ENCODE assay signal across 10 mouse cellular contexts in genomic region chr2:164441731-164442130, GRCm38 (mm10). TPM values are rescaled to one million over a fixed set of nuclear protein-coding genes. Genes with fewer than 3 reads are reported as not detected.
DNase-seq lines count a peak whose midpoint lies in the region; ATAC-seq and TF ChIP-seq lines count a peak whose summit lies in the region.
"Had no signal": no experiment of that assay in that cellular context is flagged by ENCODE, and none has a peak within 500 bp of the region (broad histone marks: within the 10 kb centered on the region; RNA-seq: fewer than 3 reads in every experiment).

No protein-coding gene starts in this region.

- 30% methylated on average over 7 of the region's 7 CpGs for WGBS in intestine, embryonic 14.5 days
- 32% methylated on average over 7 of the region's 7 CpGs for WGBS in midbrain, embryonic 16.5 days

- no peak for TF ChIP-seq POLR2A in cortical plate, adult 2 months (IDR thresholded peaks at IDR 0.05; ENCODE audit: extremely low read depth, insufficient read depth, low read length)

- no peaks in the 10 kb centered on the region for H3K9me3 ChIP-seq in intestine, embryonic 14.5 days (ENCODE audit: control insufficient read depth, low read length)
- no peaks in the 10 kb centered on the region for H3K9me3 ChIP-seq in midbrain, embryonic 16.5 days (replicated peaks; ENCODE audit: control insufficient read depth, low read length, poor library complexity, severe bottlenecking)

- peak overlapping the region; percentile 10; the same call in 1 of the 2 replicates for H3K9ac ChIP-seq in intestine, embryonic 14.5 days (ENCODE audit: low read length)
- no peak overlapping the region for H3K9ac ChIP-seq in midbrain, embryonic 16.5 days (ENCODE audit: low read depth, low read length)

- no peak for TF ChIP-seq CTCF in cortical plate, adult 2 months (IDR thresholded peaks at IDR 0.05; ENCODE audit: extremely low read depth, insufficient read depth, low read length)

- peak overlapping the region; percentile 79 for H3K4me2 ChIP-seq in intestine, embryonic 14.5 days (ENCODE audit: low read length)
- H3K4me2 ChIP-seq in midbrain, embryonic 16.5 days (ENCODE audit: low read length), result peak overlapping the region; percentile 89

- no peaks in the 10 kb centered on the region for H3K4me1 ChIP-seq in cortical plate, adult 2 months (ENCODE audit: control insufficient read depth, insufficient read depth, low read length)
- peaks cover 9% of the 10 kb centered on the region for H3K4me1 ChIP-seq in intestine, embryonic 14.5 days (replicated peaks; ENCODE audit: control insufficient read depth, insufficient read depth, low read length)
- H3K4me1 ChIP-seq in midbrain, embryonic 16.5 days (ENCODE audit: control insufficient read depth, insufficient read depth, low read length), result peaks cover 17% of the 10 kb centered on the region

- no peak for ATAC-seq in intestine, embryonic 14.5 days (replicated peaks; ENCODE audit: low FRiP score, low TSS enrichment, low read depth)
- ATAC-seq in midbrain, embryonic 16.5 days, result no peak

- H3K36me3 ChIP-seq in intestine, embryonic 14.5 days (ENCODE audit: control insufficient read depth, insufficient read depth, low read length), result no peaks in the 10 kb centered on the region
- H3K36me3 ChIP-seq in midbrain, embryonic 16.5 days (ENCODE audit: control insufficient read depth, insufficient read depth, low read length), result no peaks in the 10 kb centered on the region

- H3K27ac ChIP-seq in cortical plate, adult 2 months (ENCODE audit: insufficient read depth, low read length), result no peak overlapping the region
- H3K27ac ChIP-seq in intestine, embryonic 14.5 days (ENCODE audit: low read depth), result no peak overlapping the region
- H3K27ac ChIP-seq in midbrain, embryonic 16.5 days (ENCODE audit: low read length), result no peak overlapping the region

- H3K4me3 ChIP-seq in cortical plate, adult 2 months (ENCODE audit: insufficient read depth, low read length), result peak overlapping the region; percentile 30
- peak overlapping the region; percentile 70 for H3K4me3 ChIP-seq in intestine, embryonic 14.5 days (ENCODE audit: low read depth, low read length)
- H3K4me3 ChIP-seq in midbrain, embryonic 16.5 days (ENCODE audit: low read depth, low read length), result no peak overlapping the region

- no peaks in the 10 kb centered on the region for H3K27me3 ChIP-seq in intestine, embryonic 14.5 days (replicated peaks; ENCODE audit: control insufficient read depth, insufficient read depth, low read length)
- H3K27me3 ChIP-seq in midbrain, embryonic 16.5 days (ENCODE audit: control insufficient read depth, insufficient read depth, low read depth, low read length), result peaks cover 8% of the 10 kb centered on the region

- peak; percentile 46 for DNase-seq in kidney, adult 9 months
- DNase-seq in kidney, adult 8-10 months, result no peak
- DNase-seq in intestine, embryonic 14.5 days (ENCODE audit: low spot score), result no peak
- no peak for DNase-seq in spleen, adult 12 weeks (ENCODE audit: low spot score)
- DNase-seq in adrenal gland, postnatal 4 days (ENCODE audit: low spot score in 2 of 2), result no peak
- DNase-seq in testis, postnatal 10 days (ENCODE audit: low spot score), result no peak
- DNase-seq: gastrocnemius, postnatal 25 days; right cerebral cortex, adult 18-20 months had no signal

RNA-seq across cellular contexts. Expression of gene Sdc4, which starts 2.0 kb away (rescaled TPM):
- 47.1 and 50.7 TPM in 2 replicates for polyA plus RNA-seq in cortical plate, adult 2 months (2012; rRNA removed)
- polyA plus RNA-seq in intestine, embryonic 14.5 days (2014; fragmentation: Nextera tagmentation; extraction: Ambion mirVana), result 104 and 110 TPM in 2 replicates
- 6.3 and 8.7 TPM in 2 replicates for polyA plus RNA-seq in midbrain, embryonic 16.5 days (2015; fragmentation: Nextera tagmentation; extraction: Ambion mirVana)
- 10 to 100 TPM; 75.2 to 93.9 TPM for total RNA-seq in adrenal gland, postnatal 4 days (2021)

RNA-seq across cellular contexts. Expression of gene Sys1, which starts 15.0 kb away (rescaled TPM):
- polyA plus RNA-seq in cortical plate, adult 2 months (2012; rRNA removed), result 58.1 and 64.5 TPM in 2 replicates
- 65.2 and 67.2 TPM in 2 replicates for polyA plus RNA-seq in intestine, embryonic 14.5 days (2014; fragmentation: Nextera tagmentation; extraction: Ambion mirVana)
- polyA plus RNA-seq in midbrain, embryonic 16.5 days (2015; fragmentation: Nextera tagmentation; extraction: Ambion mirVana), result 86.7 and 90.0 TPM in 2 replicates
- 10 to 100 TPM; 34.7 to 35.0 TPM for total RNA-seq in adrenal gland, postnatal 4 days (2021)

RNA-seq across cellular contexts. Expression of gene Gm20458, which starts 19.0 kb away (rescaled TPM):
- polyA plus RNA-seq in cortical plate, adult 2 months (2012; rRNA removed), result 7.4 and 9.5 TPM in 2 replicates
- polyA plus RNA-seq in intestine, embryonic 14.5 days (2014; fragmentation: Nextera tagmentation; extraction: Ambion mirVana), result 11.6 and 17.4 TPM in 2 replicates
- polyA plus RNA-seq in midbrain, embryonic 16.5 days (2015; fragmentation: Nextera tagmentation; extraction: Ambion mirVana), result 7.5 and 8.2 TPM in 2 replicates
- 1 to 10 TPM in 1 of 2 experiments, under 1 TPM in 1; 0.48 to 3.0 TPM for total RNA-seq in adrenal gland, postnatal 4 days (2021)

RNA-seq across cellular contexts. Expression of gene Trp53tg5, which starts 31.8 kb away (rescaled TPM):
- not detected in 2 replicates for polyA plus RNA-seq in cortical plate, adult 2 months (2012; rRNA removed)
- polyA plus RNA-seq in intestine, embryonic 14.5 days (2014; fragmentation: Nextera tagmentation; extraction: Ambion mirVana), result not detected in 2 replicates
- polyA plus RNA-seq in midbrain, embryonic 16.5 days (2015; fragmentation: Nextera tagmentation; extraction: Ambion mirVana), result not detected in 2 replicates
- total RNA-seq in adrenal gland, postnatal 4 days (2021), result not detected
- total RNA-seq: gastrocnemius, postnatal 25 days had no signal

RNA-seq across cellular contexts. Expression of gene Matn4, which starts 36.8 kb away (rescaled TPM):
- 16.2 and 17.4 TPM in 2 replicates for polyA plus RNA-seq in cortical plate, adult 2 months (2012; rRNA removed)
- polyA plus RNA-seq in intestine, embryonic 14.5 days (2014; fragmentation: Nextera tagmentation; extraction: Ambion mirVana), result 1.7 and 1.9 TPM in 2 replicates
- polyA plus RNA-seq in midbrain, embryonic 16.5 days (2015; fragmentation: Nextera tagmentation; extraction: Ambion mirVana), result 0.93 and 1.1 TPM in 2 replicates
- 1 to 10 TPM; 4.7 to 4.9 TPM for total RNA-seq in adrenal gland, postnatal 4 days (2021)
